Mouse (Mus musculus): ENCODE measurements around the gene Bcl2l14. TPM values are rescaled to one million over a fixed set of nuclear protein-coding genes. Genes with fewer than 3 reads are reported as not detected.
A peak's percentile ranks its signal among the peaks of the same experiment; 100 is the strongest.

Gene Bcl2l14
- polyA plus RNA-seq, 1 experiment = not detected

GRCm38 (mm10) chr6:134367366-134368281 is 28.5 kb upstream of the Bcl2l14 start:
- Histone ChIP-seq H3K4me3 (replicated peaks) (peak overlapping the region; percentile 84), H3K27me3 (replicated peaks) (peaks cover 7% of the 10 kb centered on the region), H3K36me3 (replicated peaks; ENCODE audit: low read length) (no peaks in the 10 kb centered on the region), H3K4me1 (peaks cover 73% of the 10 kb centered on the region), H3K9me3 (no peaks in the 10 kb centered on the region)
- TF ChIP-seq GATA1 (IDR thresholded peaks at IDR 0.05; ENCODE audit: borderline replicate concordance, low read length) = no peak
- no peak for TF ChIP-seq FLI1 (IDR thresholded peaks at IDR 0.05; ENCODE audit: low read length)

DNA sequence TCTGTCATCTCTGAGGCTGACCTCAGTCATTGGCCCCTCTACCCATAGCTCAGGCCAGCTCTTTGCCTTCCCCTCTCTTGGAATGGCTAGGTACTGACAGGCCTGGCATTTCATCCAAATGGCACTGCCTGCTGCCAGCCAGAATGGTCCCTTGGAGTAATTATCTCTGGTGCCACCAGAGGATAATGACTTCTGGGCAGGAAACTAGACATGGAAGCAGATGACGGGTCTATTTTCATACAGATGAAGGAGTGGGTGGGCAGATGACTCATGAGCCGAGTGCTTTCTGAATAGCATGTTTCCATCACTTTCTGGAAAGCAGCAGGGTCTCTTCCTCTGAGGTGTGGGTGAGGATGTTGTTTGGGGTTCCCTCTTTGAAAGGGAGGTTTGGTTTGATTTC is 23.2 kb upstream of the Bcl2l14 start:
- Histone ChIP-seq H3K36me3 (replicated peaks; ENCODE audit: low read length) (no peaks in the 10 kb centered on the region), H3K27me3 (replicated peaks) (peaks cover 9% of the 10 kb centered on the region), H3K9me3 (no peaks in the 10 kb centered on the region), H3K4me1 (peaks cover 46% of the 10 kb centered on the region), H3K4me3 (replicated peaks) (peak overlapping the region; percentile 6)
- TF ChIP-seq FLI1 (IDR thresholded peaks at IDR 0.05; ENCODE audit: low read length) (no peak), GATA1 (IDR thresholded peaks at IDR 0.05; ENCODE audit: borderline replicate concordance, low read length) (no peak)

DNA sequence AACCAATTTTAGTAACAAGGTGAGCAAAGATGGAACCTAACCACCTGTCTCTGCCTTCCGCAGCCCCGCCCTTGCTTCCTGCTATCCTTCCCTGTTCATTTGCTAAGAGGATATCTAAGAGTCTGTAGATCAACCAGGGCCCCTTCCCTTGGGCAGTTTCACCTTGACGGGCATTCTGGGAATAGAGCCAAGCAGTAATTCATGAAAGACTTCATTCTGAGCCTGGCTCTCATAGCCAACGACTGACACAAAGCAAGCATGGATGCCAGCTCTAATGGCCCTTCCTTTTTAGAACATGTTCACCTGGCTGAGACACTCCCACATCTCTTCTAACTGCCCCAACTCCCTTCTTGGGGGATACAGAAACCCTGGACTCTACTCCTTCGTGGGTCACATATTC is 18.9 kb upstream of the Bcl2l14 start:
- TF ChIP-seq GATA1 (IDR thresholded peaks at IDR 0.05; ENCODE audit: borderline replicate concordance, low read length) (no peak), FLI1 (IDR thresholded peaks at IDR 0.05; ENCODE audit: low read length) (no peak)
- Histone ChIP-seq H3K27me3 (replicated peaks) (peaks cover 6% of the 10 kb centered on the region), H3K9me3 (peaks cover 7% of the 10 kb centered on the region), H3K4me3 (replicated peaks) (no peak overlapping the region), H3K4me1 (peaks cover 17% of the 10 kb centered on the region), H3K36me3 (replicated peaks; ENCODE audit: low read length) (peaks cover 2% of the 10 kb centered on the region)

GRCm38 (mm10) chr6:134377856-134378255 is 18.3 kb upstream of the Bcl2l14 start:
- Histone ChIP-seq H3K9me3 (peaks cover 7% of the 10 kb centered on the region), H3K4me3 (replicated peaks) (no peak overlapping the region), H3K27me3 (replicated peaks) (peaks cover 6% of the 10 kb centered on the region), H3K36me3 (replicated peaks; ENCODE audit: low read length) (peaks cover 2% of the 10 kb centered on the region), H3K4me1 (peaks cover 10% of the 10 kb centered on the region)
- TF ChIP-seq FLI1 (IDR thresholded peaks at IDR 0.05; ENCODE audit: low read length) = no peak
- no peak for TF ChIP-seq GATA1 (IDR thresholded peaks at IDR 0.05; ENCODE audit: borderline replicate concordance, low read length)

DNA sequence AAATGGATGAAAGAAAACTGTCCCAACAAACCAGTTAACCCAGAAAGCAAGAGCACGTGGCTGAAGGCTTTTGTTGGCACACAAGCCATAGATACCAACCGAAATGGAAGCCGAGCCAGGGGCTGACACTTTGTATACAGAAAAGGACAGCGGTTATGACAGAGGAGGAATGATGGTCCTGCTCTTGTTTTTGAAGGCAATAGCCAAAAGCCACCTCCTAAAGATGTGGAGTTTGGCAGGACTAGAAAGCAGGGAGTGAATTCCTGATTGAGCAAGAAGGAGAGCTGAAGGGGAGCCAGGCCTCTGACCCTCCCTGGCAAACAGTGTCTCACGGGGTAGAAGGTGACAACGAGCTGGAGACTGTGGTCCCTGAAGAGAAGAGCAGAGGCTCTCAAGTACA is 14.7 kb upstream of the Bcl2l14 start:
- TF ChIP-seq GATA1 (IDR thresholded peaks at IDR 0.05; ENCODE audit: borderline replicate concordance, low read length) (no peak), FLI1 (IDR thresholded peaks at IDR 0.05; ENCODE audit: low read length) (no peak)
- Histone ChIP-seq H3K9me3 (peaks cover 7% of the 10 kb centered on the region), H3K36me3 (replicated peaks; ENCODE audit: low read length) (peaks cover 2% of the 10 kb centered on the region), H3K4me3 (replicated peaks) (no peak overlapping the region), H3K4me1 (no peaks in the 10 kb centered on the region), H3K27me3 (replicated peaks) (peaks cover 2% of the 10 kb centered on the region)

GRCm38 (mm10) chr6:134385931-134386330 is 10.2 kb upstream of the Bcl2l14 start:
- Histone ChIP-seq H3K27me3 (replicated peaks) (no peaks in the 10 kb centered on the region), H3K4me1 (peaks cover 14% of the 10 kb centered on the region), H3K36me3 (replicated peaks; ENCODE audit: low read length) (peaks cover 2% of the 10 kb centered on the region), H3K9me3 (no peaks in the 10 kb centered on the region), H3K4me3 (replicated peaks) (no peak overlapping the region)
- TF ChIP-seq FLI1 (IDR thresholded peaks at IDR 0.05; ENCODE audit: low read length) (no peak), GATA1 (IDR thresholded peaks at IDR 0.05; ENCODE audit: borderline replicate concordance, low read length) (no peak)

GRCm38 (mm10) chr6:134387396-134387795 is 8.7 kb upstream of the Bcl2l14 start:
- H3K36me3 ChIP-seq (replicated peaks; ENCODE audit: low read length) = no peaks in the 10 kb centered on the region
- no peaks in the 10 kb centered on the region for H3K27me3 ChIP-seq (replicated peaks)
- no peak for TF ChIP-seq FLI1 (IDR thresholded peaks at IDR 0.05; ENCODE audit: low read length)
- TF ChIP-seq GATA1 (IDR thresholded peaks at IDR 0.05; ENCODE audit: borderline replicate concordance, low read length) = no peak
- peak overlapping the region; percentile 28 for H3K4me3 ChIP-seq (replicated peaks)
- H3K9me3 ChIP-seq = no peaks in the 10 kb centered on the region
- peaks cover 14% of the 10 kb centered on the region for H3K4me1 ChIP-seq

DNA sequence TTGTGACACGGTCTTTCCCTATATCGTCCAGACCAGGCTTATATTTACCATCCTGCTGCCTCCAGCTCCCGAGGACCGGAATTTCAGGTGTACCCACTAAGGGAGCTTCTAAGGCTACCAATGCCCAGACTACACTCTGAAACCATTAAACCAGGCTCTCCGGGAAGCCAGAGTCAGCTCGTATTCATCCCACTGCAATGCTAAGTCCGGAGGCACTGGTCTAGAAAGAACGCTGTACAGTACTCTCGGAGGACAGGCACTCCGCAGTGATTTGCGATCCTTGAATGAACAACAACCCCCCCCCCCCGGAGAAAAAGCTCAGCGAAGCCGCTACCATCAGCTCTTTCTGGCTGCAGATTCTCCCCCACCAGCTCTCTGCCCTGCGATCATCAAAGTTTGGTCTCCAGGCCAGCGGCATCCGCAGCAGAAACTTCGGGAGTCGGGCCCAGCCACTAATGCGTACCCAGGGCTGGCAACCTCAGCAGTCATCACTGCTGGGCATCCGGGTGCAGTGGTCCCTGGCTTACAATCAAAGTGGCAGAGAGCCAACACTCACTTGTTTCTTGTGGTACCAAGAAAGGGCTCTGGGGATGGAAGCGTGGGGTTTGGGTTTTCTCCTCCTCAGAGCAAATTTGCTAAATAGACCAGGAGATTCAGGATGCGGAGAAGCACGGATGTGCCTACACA is 7.6 kb upstream of the Bcl2l14 start:
- H3K27me3 ChIP-seq (replicated peaks) = no peaks in the 10 kb centered on the region
- peaks cover 14% of the 10 kb centered on the region for H3K4me1 ChIP-seq
- H3K36me3 ChIP-seq (replicated peaks; ENCODE audit: low read length) = no peaks in the 10 kb centered on the region
- no peak overlapping the region for H3K4me3 ChIP-seq (replicated peaks)
- 0 out of 2 replicates have a peak, but pooled peaks cover under 1% of the 10 kb centered on the region for H3K9me3 ChIP-seq
- TF ChIP-seq FLI1 (IDR thresholded peaks at IDR 0.05; ENCODE audit: low read length) = no peak
- no peak for TF ChIP-seq GATA1 (IDR thresholded peaks at IDR 0.05; ENCODE audit: borderline replicate concordance, low read length)

DNA sequence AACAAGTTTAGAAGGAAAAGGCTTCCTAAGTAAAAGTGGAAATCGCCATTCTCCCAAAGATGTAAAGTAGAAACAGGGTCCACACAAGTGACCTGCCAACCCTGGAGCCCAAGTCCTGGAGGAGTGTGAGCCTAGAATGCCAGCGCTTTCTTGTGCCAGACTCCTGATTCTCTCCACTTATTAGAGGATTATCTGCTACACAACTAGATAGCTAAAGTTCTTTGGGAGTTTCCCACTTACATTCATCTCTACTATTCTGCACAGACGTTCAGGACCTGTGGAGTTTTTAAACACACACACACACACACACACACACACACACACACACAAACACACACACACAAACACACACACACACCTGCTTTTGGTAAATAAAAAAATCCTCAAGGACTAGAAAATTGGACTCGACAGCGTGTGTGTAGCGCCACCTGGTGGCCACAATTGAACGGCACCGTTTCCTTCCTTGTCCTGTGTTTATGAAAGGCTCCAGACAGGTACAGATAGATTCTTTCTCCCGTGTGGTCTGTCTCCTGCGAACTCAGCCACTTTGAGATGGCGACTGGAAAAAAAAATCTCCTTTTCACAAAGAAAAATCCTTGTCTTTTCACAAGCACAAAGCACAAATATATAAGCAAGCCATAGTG is 6.7 kb upstream of the Bcl2l14 start:
- Histone ChIP-seq H3K27me3 (replicated peaks) (no peaks in the 10 kb centered on the region), H3K4me3 (replicated peaks) (no peak overlapping the region), H3K9me3 (0 out of 2 replicates have a peak, but pooled peaks cover 2% of the 10 kb centered on the region), H3K36me3 (replicated peaks; ENCODE audit: low read length) (no peaks in the 10 kb centered on the region), H3K4me1 (peaks cover 14% of the 10 kb centered on the region)
- TF ChIP-seq FLI1 (IDR thresholded peaks at IDR 0.05; ENCODE audit: low read length) (no peak), GATA1 (IDR thresholded peaks at IDR 0.05; ENCODE audit: borderline replicate concordance, low read length) (no peak)

Data from megakaryocyte, embryonic 14.5 days (primary cell).